Mouse (Mus musculus) stomach, postnatal 0 days (tissue): ENCODE measurements at regions not wholly inside any gene's neighbourhood (a gene's known extent, or its start where the extent isn't known, plus 50 kb on each side); places are given as distances from the start of the nearest gene placed in this dataset.

ENCODE experiments used
- CTCF ChIP-seq: IDR thresholded peaks from 2 replicates; pipeline ENCODE4 v1.5.1; 2016; ENCODE audit warnings: antibody characterized with exemption, low read depth, mild to moderate bottlenecking, moderate library complexity
- EP300 ChIP-seq: optimal IDR thresholded peaks from 2 replicates; pipeline ENCODE3; 2016; ENCODE audit warnings: antibody characterized with exemption

DNA sequence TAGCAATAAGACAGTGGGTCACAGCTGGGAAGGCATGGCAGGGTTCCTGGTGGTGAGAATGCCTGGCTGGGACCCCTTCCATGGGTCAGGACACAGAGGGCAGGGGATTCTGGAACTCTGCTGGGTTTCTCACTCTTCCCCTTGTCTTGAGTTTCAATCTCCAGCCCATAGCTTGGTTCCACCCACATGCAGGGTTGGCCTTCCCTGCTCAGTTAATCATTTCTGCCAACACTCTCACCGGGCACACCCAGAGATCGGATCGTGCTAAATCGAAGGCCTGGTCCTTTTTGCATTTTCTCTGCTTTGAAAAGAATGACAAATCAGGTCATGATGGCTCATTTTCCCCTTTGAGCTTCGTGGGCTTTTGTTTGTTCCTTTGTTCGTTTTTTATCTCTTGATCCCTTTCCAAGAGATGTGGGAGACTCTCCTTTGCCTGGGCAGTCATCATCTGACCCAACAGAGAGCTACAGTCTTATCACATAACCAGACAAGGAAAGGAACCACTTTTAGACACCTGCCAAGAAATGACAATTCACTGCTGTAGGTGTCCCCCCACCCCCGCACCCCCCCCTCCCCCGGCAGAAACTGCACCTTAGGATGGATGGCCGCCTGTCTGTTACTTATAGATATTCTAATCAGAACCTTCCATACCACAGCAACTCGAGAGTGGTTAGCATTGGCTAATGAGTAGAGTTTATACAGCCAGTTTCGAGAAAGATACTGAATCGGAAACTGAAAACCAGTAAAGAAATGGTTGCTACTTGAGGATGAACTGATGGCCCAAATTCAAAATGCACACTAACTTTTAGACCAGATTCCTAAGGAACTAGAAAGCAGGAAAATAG, 90.4 kb upstream of the Tspan5 start:
- no peak for TF ChIP-seq EP300
- no peak for TF ChIP-seq CTCF
